9 mouse cellular contexts compared by ENCODE assay signal in genomic region chr1:92909068-92909467, GRCm38 (mm10). TPM values are rescaled to one million over a fixed set of nuclear protein-coding genes. Genes with fewer than 3 reads are reported as not detected.
DNase-seq lines count a peak whose midpoint lies in the region; ATAC-seq and TF ChIP-seq lines count a peak whose summit lies in the region.
"Had no signal": no experiment of that assay in that cellular context is flagged by ENCODE, and none has a peak within 500 bp of the region (broad histone marks: within the 10 kb centered on the region; RNA-seq: fewer than 3 reads in every experiment).

No protein-coding gene starts in this region.

- no peak overlapping the region for H3K27ac ChIP-seq in left cerebral cortex, adult 2 months
- H3K27ac ChIP-seq in midbrain, postnatal 0 days (ENCODE audit: low read depth, low read length): no peak overlapping the region
- H3K27ac ChIP-seq: forebrain, embryonic 13.5 days had no signal

- H3K36me3 ChIP-seq in midbrain, postnatal 0 days (ENCODE audit: insufficient read depth, low read length): peaks cover 4% of the 10 kb centered on the region; the same call in 1 of the 2 replicates

- no peak overlapping the region for H3K4me3 ChIP-seq in left cerebral cortex, adult 2 months
- peak overlapping the region; percentile 84; the same call in 1 of the 2 replicates for H3K4me3 ChIP-seq in midbrain, postnatal 0 days (ENCODE audit: low read depth, low read length)
- H3K4me3 ChIP-seq: forebrain, embryonic 13.5 days had no signal

- H3K9me3 ChIP-seq in midbrain, postnatal 0 days (ENCODE audit: low read length): no peaks in the 10 kb centered on the region
- H3K9me3 ChIP-seq: forebrain, embryonic 13.5 days had no signal

- H3K4me1 ChIP-seq in midbrain, postnatal 0 days (ENCODE audit: insufficient read depth, low read length): peaks cover 26% of the 10 kb centered on the region

- 74% methylated on average over 4 of the region's 4 CpGs for WGBS in midbrain, postnatal 0 days

- peak; percentile 48 for TF ChIP-seq CTCF in left cerebral cortex, adult 2 months (IDR thresholded peaks at IDR 0.05)
- peak; percentile 54 for TF ChIP-seq CTCF in midbrain, postnatal 0 days (IDR thresholded peaks at IDR 0.05)

- intact Hi-C loops in left cerebral cortex, adult 2 months (cut with DNase I): no loop called here

- H3K9ac ChIP-seq in midbrain, postnatal 0 days (replicated peaks; ENCODE audit: low read length, poor library complexity, severe bottlenecking): no peak overlapping the region

- peak; percentile 62 for DNase-seq in cerebellum, adult 9-11 months
- DNase-seq in cerebellum, postnatal 36 days: no peak
- no peak for DNase-seq in left cerebral cortex, adult 2 months (ENCODE audit: extremely low spot score in 1 of 2, low spot score in 2 of 2)
- no peak for DNase-seq in left cerebral cortex, adult 18-20 months (ENCODE audit: low spot score in 2 of 2)
- DNase-seq in MEL-GATA-1-ER (ENCODE audit: extremely low read depth, low read depth): peak; percentile 59
- DNase-seq in midbrain, postnatal 0 days (ENCODE audit: low spot score): peak; percentile 56
- DNase-seq in spleen, adult 12 weeks (ENCODE audit: low spot score): no peak

- H3K4me2 ChIP-seq in midbrain, postnatal 0 days (ENCODE audit: low read depth, low read length, poor library complexity, severe bottlenecking): peak overlapping the region; percentile 95; the same call in 1 of the 2 replicates

- ATAC-seq in midbrain, postnatal 0 days (ENCODE audit: low FRiP score): no peak
- no peak for ATAC-seq in megakaryocyte-erythroid progenitor cell, adult 5-6 weeks (replicated peaks; ENCODE audit: low FRiP score, low TSS enrichment, poor library complexity, severe bottlenecking)
- ATAC-seq: forebrain, embryonic 13.5 days had no signal

- no peaks in the 10 kb centered on the region for H3K27me3 ChIP-seq in midbrain, postnatal 0 days (ENCODE audit: insufficient read depth, low read length)

RNA-seq across cellular contexts. Expression of gene Rnpepl1, which starts 1.5 kb away (rescaled TPM):
- 10 to 100 TPM; 30.2 to 37.4 TPM for total RNA-seq in left cerebral cortex, adult 2 months (2021)
- total RNA-seq in left cerebral cortex, adult 18-20 months (2021): 10 to 100 TPM; 30.2 to 34.4 TPM
- total RNA-seq in midbrain, postnatal 0 days (2014; rRNA removed): 37.2 and 39.3 TPM in 2 replicates
- polyA plus RNA-seq in midbrain, postnatal 0 days (2015; fragmentation: Nextera tagmentation; extraction: Ambion mirVana): 28.0 and 29.6 TPM in 2 replicates
- total RNA-seq in megakaryocyte-erythroid progenitor cell, adult 5-6 weeks (2014; fragmentation: Nextera tagmentation): 70.8 and 72.9 TPM in 2 replicates
- 11.2 and 16.8 TPM in 2 replicates for total RNA-seq in megakaryocyte-erythroid progenitor cell, adult 5-6 weeks (2017)

RNA-seq across cellular contexts. Expression of gene Dusp28, which starts 2.3 kb away (rescaled TPM):
- total RNA-seq in left cerebral cortex, adult 2 months (2021): 10 to 100 TPM; 15.8 to 16.2 TPM
- total RNA-seq in left cerebral cortex, adult 18-20 months (2021): 10 to 100 TPM; 18.2 to 19.2 TPM
- total RNA-seq in midbrain, postnatal 0 days (2014; rRNA removed): 30.2 and 34.8 TPM in 2 replicates
- 24.6 and 25.4 TPM in 2 replicates for polyA plus RNA-seq in midbrain, postnatal 0 days (2015; fragmentation: Nextera tagmentation; extraction: Ambion mirVana)
- 8.8 and 11.6 TPM in 2 replicates for total RNA-seq in megakaryocyte-erythroid progenitor cell, adult 5-6 weeks (2014; fragmentation: Nextera tagmentation)
- 2.3 and 3.6 TPM in 2 replicates for total RNA-seq in megakaryocyte-erythroid progenitor cell, adult 5-6 weeks (2017)

RNA-seq across cellular contexts. Expression of gene Ankmy1, which starts 6.4 kb away (rescaled TPM):
- under 1 TPM; 0.29 to 0.37 TPM for total RNA-seq in left cerebral cortex, adult 2 months (2021)
- under 1 TPM; 0.40 to 0.53 TPM for total RNA-seq in left cerebral cortex, adult 18-20 months (2021)
- 0.28 TPM in 1 of 2 replicates, not detected in the other for total RNA-seq in midbrain, postnatal 0 days (2014; rRNA removed)
- 0.39 and 0.56 TPM in 2 replicates for polyA plus RNA-seq in midbrain, postnatal 0 days (2015; fragmentation: Nextera tagmentation; extraction: Ambion mirVana)
- 1.1 TPM in 1 of 2 replicates, not detected in the other for total RNA-seq in megakaryocyte-erythroid progenitor cell, adult 5-6 weeks (2014; fragmentation: Nextera tagmentation)
- total RNA-seq in megakaryocyte-erythroid progenitor cell, adult 5-6 weeks (2017): 0.42 TPM in 1 of 2 replicates, not detected in the other

RNA-seq across cellular contexts. Expression of gene Capn10, which starts 25.1 kb away (rescaled TPM):
- total RNA-seq in left cerebral cortex, adult 2 months (2021): 10 to 100 TPM; 39.0 to 40.1 TPM
- total RNA-seq in left cerebral cortex, adult 18-20 months (2021): 10 to 100 TPM; 40.1 to 40.7 TPM
- total RNA-seq in midbrain, postnatal 0 days (2014; rRNA removed): 84.7 and 101 TPM in 2 replicates
- 52.8 and 55.6 TPM in 2 replicates for polyA plus RNA-seq in midbrain, postnatal 0 days (2015; fragmentation: Nextera tagmentation; extraction: Ambion mirVana)
- total RNA-seq in megakaryocyte-erythroid progenitor cell, adult 5-6 weeks (2014; fragmentation: Nextera tagmentation): 13.2 and 19.5 TPM in 2 replicates
- 8.5 and 11.4 TPM in 2 replicates for total RNA-seq in megakaryocyte-erythroid progenitor cell, adult 5-6 weeks (2017)

RNA-seq across cellular contexts. Expression of gene Gpr35, which starts 41.6 kb away (rescaled TPM):
- total RNA-seq in left cerebral cortex, adult 2 months (2021): 1 to 10 TPM in 1 of 2 experiments, under 1 TPM in 1; 0.16 to 1.1 TPM
- under 1 TPM in 1 of 2 experiments, not detected in 1; 0.33 TPM for total RNA-seq in left cerebral cortex, adult 18-20 months (2021)
- total RNA-seq in midbrain, postnatal 0 days (2014; rRNA removed): 0.76 and 0.88 TPM in 2 replicates
- 0.36 and 0.73 TPM in 2 replicates for polyA plus RNA-seq in midbrain, postnatal 0 days (2015; fragmentation: Nextera tagmentation; extraction: Ambion mirVana)
- total RNA-seq in megakaryocyte-erythroid progenitor cell, adult 5-6 weeks (2014; fragmentation: Nextera tagmentation): 0.30 TPM in 1 of 2 replicates, not detected in the other
- 0.94 TPM in 1 of 2 replicates, not detected in the other for total RNA-seq in megakaryocyte-erythroid progenitor cell, adult 5-6 weeks (2017)

Comparison
In these comparisons a context has a peak if more than half of its experiments do, and no peak if none do; other contexts are left out.
1. DNase-seq: peak in cerebellum, adult 9-11 months (single experiment), MEL-GATA-1-ER (single experiment) and midbrain, postnatal 0 days (single experiment); none in cerebellum, postnatal 36 days (0 of 2), left cerebral cortex, adult 2 months (0 of 2), left cerebral cortex, adult 18-20 months (0 of 2) and spleen, adult 12 weeks (single experiment).